Mouse (Mus musculus): ENCODE results near the gene Ctsm.
"Not testable (repeated sequence)": the region's sequence is repeated elsewhere in the genome, so short reads cannot be mapped to it uniquely, and the experiment has no call there.

Ctsm gene

GRCm38 (mm10) chr13:61541631-61542030, at the start of gene Ctsm:
Gene Ctsm (minus strand): TSS chr13:61541839.
- DNase-seq (ENCODE audit: low read depth, low spot score) = no peak

- DNase-seq (ENCODE audit: low read depth, low spot score) = no peak
These were observed 28.4 kb upstream of the Ctsm start, which contains the start of gene Cts3 for GRCm38 (mm10) chr13:61570027-61570426. Gene Cts3 (minus strand): TSS chr13:61570127.

DNA sequence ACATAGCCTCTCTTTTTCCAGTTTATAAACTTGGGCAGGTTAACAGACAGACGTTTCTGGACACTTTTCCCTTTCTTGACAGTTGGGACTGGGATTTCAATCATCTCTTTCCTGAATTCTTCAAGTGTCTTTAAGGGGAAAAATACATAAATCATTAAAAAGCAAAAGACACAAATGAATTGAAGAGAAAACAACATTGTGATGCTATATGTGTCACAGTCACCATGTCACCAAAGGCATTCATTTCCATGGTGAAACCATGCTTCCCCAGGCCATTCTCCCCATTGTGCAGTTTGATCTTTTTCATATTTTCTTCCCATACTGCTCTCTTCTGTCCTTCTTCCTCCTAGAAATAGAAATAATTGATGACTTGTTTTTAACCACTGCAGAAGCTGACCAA, 26.4 kb upstream of the Ctsm start, which contains the start of gene Gm49352:
TSS of gene Gm49352 (minus strand) at position 101 of the 400 bp plus-strand sequence.
- not testable (repeated sequence) for DNase-seq (ENCODE audit: low read depth, low spot score)
